Mouse (Mus musculus) mouse embryonic stem cell (cell line): Measurements from ENCODE around the gene Zfp558.
"Not testable (repeated sequence)": the region's sequence is repeated elsewhere in the genome, so short reads cannot be mapped to it uniquely, and the experiment has no call there.

ENCODE experiments used
- in situ Hi-C, 2 experiments: fragments of 300-500 bp; cut with MboI; formaldehyde crosslinking; loops; 1 replicate in 1 of 2; 3 replicates in 1 of 2; pipeline ENCODE4 v1.14.3; 2019 to 2020; ENCODE audit warnings: low sequenced_read_pairs in 2 of 2, low pct_unique_long_range_greater_than_20kb in 1 of 2, mixed read lengths in 1 of 2; ENCODE audit not compliant: unreplicated experiment in 1 of 2

Zfp558 gene

GRCm38 (mm10) chr9:18478168-18478567, at the start of gene Zfp558, which contains the start of gene Mbd3l1:
Zfp558 (minus strand) TSS chr9:18478268.
Mbd3l1 (plus strand) TSS chr9:18478359.
- in situ Hi-C loops: no loop called here

GRCm38 (mm10) chr9:18508098-18508497, 30.0 kb upstream of the Zfp558 start:
- in situ Hi-C loops: no loop called here

- in situ Hi-C loops: no loop called here
These were observed 4.5 kb downstream of the Zfp558 start for GRCm38 (mm10) chr9:18473324-18474128.

GRCm38 (mm10) chr9:18468005-18468404, 10.1 kb downstream of the Zfp558 start:
- in situ Hi-C loops: no loop called here

GRCm38 (mm10) chr9:18467350-18467749, 10.7 kb downstream of the Zfp558 start:
- in situ Hi-C loops: no loop called here

GRCm38 (mm10) chr9:18456520-18456919, 21.5 kb downstream of the Zfp558 start:
- in situ Hi-C loops: no loop called here

- in situ Hi-C loops: no loop called here
These were observed 46.4 kb downstream of the Zfp558 start for GRCm38 (mm10) chr9:18431687-18432086.

- in situ Hi-C loops: no loop called here
These were observed 47.7 kb downstream of the Zfp558 start, which contains the start of gene Mbd3l2 for GRCm38 (mm10) chr9:18430354-18430753. Mbd3l2 (plus strand) TSS chr9:18430654.

GRCm38 (mm10) chr9:18412371-18412770, 65.7 kb downstream of the Zfp558 start:
- in situ Hi-C loops: not testable (repeated sequence)
